Mouse (Mus musculus): Measurements from ENCODE around the gene Trmt10a.

The Trmt10a gene

GRCm38 (mm10) chr3:138197973-138198721, 54.9 kb downstream of the Trmt10a start:
- peak; percentile 61 to 72 for DNase-seq

- DNase-seq = no peak
Observed at GRCm38 (mm10) chr3:138198722-138199068, 55.4 kb downstream of the Trmt10a start.

- DNase-seq = no peak
Observed at GRCm38 (mm10) chr3:138208821-138209220, 65.6 kb downstream of the Trmt10a start.
